Mouse (Mus musculus) MEL (cell line): ENCODE data around the gene Pygo2. TPM values are rescaled to one million over a fixed set of nuclear protein-coding genes. Genes with fewer than 3 reads are reported as not detected.
A peak's percentile ranks its signal among the peaks of the same experiment; 100 is the strongest.

Experiments
- DNase-seq: peaks from one replicate; pipeline ENCODE4 v3.0.0; 2011; ENCODE audit warnings: low read depth, low spot score
- H3K27ac ChIP-seq: 2 replicates; pipeline ENCODE4 v1.5.1; 2012; ENCODE audit warnings: low read depth, mild to moderate bottlenecking, control low read depth, low read length, moderate library complexity; ENCODE audit not compliant: control insufficient read depth
- H3K27me3 ChIP-seq, 2 experiments: fragments of 150-350 bp in 1 of 2; sonication (generic) in 1 of 2; 2 replicates each; pipeline ENCODE4 v1.6.1; 2012; ENCODE audit warnings: low read length in 2 of 2, mild to moderate bottlenecking in 2 of 2, improper control_type of control experiment in 1 of 2, moderate library complexity in 1 of 2; ENCODE audit not compliant: insufficient read depth in 2 of 2, control insufficient read depth in 1 of 2
- H3K36me3 ChIP-seq, 2 experiments: 2 replicates each; pipeline ENCODE4 v1.6.1; 2012 to 2014; ENCODE audit warnings: low read length in 2 of 2, improper control_type of control experiment in 1 of 2, inconsistent platforms in 1 of 2, mild to moderate bottlenecking in 1 of 2; ENCODE audit not compliant: insufficient read depth in 2 of 2, control insufficient read depth in 1 of 2
- H3K4me1 ChIP-seq, 2 experiments: fragments of 150-350 bp in 1 of 2; sonication (generic) in 1 of 2; 2 replicates each; pipeline ENCODE4 v1.6.1; 2012; ENCODE audit warnings: low read length in 2 of 2, improper control_type of control experiment in 1 of 2, mild to moderate bottlenecking in 1 of 2; ENCODE audit not compliant: insufficient read depth in 2 of 2, control insufficient read depth in 1 of 2
- H3K4me3 ChIP-seq, 2 experiments: fragments of 150-350 bp in 1 of 2; sonication (generic) in 1 of 2; 2 replicates each; pipeline ENCODE4 v1.5.1; 2012; ENCODE audit warnings: low read depth in 2 of 2, low read length in 2 of 2, mild to moderate bottlenecking in 2 of 2, moderate library complexity in 2 of 2, control low read depth in 1 of 2, improper control_type of control experiment in 1 of 2; ENCODE audit not compliant: control insufficient read depth in 1 of 2, insufficient read depth in 1 of 2
- H3K79me2 ChIP-seq: 2 replicates; pipeline ENCODE4 v1.6.1; 2012; ENCODE audit warnings: mild to moderate bottlenecking, low read length, moderate library complexity; ENCODE audit not compliant: control insufficient read depth, poor library complexity, insufficient read depth
- H3K9ac ChIP-seq: 2 replicates; pipeline ENCODE4 v1.6.1; 2012; ENCODE audit warnings: low read depth, mild to moderate bottlenecking, control low read depth, low read length, moderate library complexity; ENCODE audit not compliant: control insufficient read depth, poor library complexity, severe bottlenecking
- H3K9me3 ChIP-seq: fragments of 150-350 bp; sonication (generic); replicated peaks from 2 replicates; pipeline ENCODE4 v1.6.1; 2012; ENCODE audit warnings: mild to moderate bottlenecking, low read length, improper control_type of control experiment, moderate library complexity; ENCODE audit not compliant: insufficient read depth
- CHD1 ChIP-seq: IDR thresholded peaks from 2 replicates; pipeline ENCODE4 v1.6.1; 2012; ENCODE audit warnings: low read depth, mild to moderate bottlenecking, inconsistent platforms, low read length, improper control_type of control experiment
- EP300 ChIP-seq, 2 experiments: IDR thresholded peaks; 2 replicates each; pipeline ENCODE4 v1.6.1; 2011; ENCODE audit warnings: improper control_type of control experiment in 2 of 2, low read length in 2 of 2, low read depth in 1 of 2, mild to moderate bottlenecking in 1 of 2
- ETS1 ChIP-seq: IDR thresholded peaks from 2 replicates; pipeline ENCODE4 v1.6.1; 2012; ENCODE audit warnings: low read depth, mild to moderate bottlenecking, inconsistent platforms, low read length, improper control_type of control experiment, moderate library complexity
- MAX ChIP-seq: IDR thresholded peaks from 2 replicates; pipeline ENCODE4 v1.6.1; 2011; ENCODE audit warnings: low read length, improper control_type of control experiment
- MXI1 ChIP-seq: IDR thresholded peaks from 2 replicates; pipeline ENCODE4 v1.6.1; 2011; ENCODE audit warnings: mild to moderate bottlenecking, low read depth, low read length, improper control_type of control experiment
- MYB ChIP-seq: IDR thresholded peaks from 2 replicates; pipeline ENCODE4 v1.6.1; 2011; ENCODE audit warnings: mild to moderate bottlenecking, low read depth, low read length, improper control_type of control experiment
- NELFE ChIP-seq: IDR thresholded peaks from 2 replicates; pipeline ENCODE4 v1.6.1; 2011; ENCODE audit warnings: low read depth, low read length, improper control_type of control experiment
- NRF1 ChIP-seq: IDR thresholded peaks from 2 replicates; pipeline ENCODE4 v1.6.1; 2014; ENCODE audit warnings: low read depth, mild to moderate bottlenecking, inconsistent platforms, low read length, improper control_type of control experiment, moderate library complexity; ENCODE audit not compliant: poor library complexity, insufficient read depth, severe bottlenecking
- POLR2A ChIP-seq, 2 experiments: IDR thresholded peaks; 2 replicates each; pipeline ENCODE4 v1.6.1; 2011 to 2012; ENCODE audit warnings: low read length in 2 of 2, mild to moderate bottlenecking in 2 of 2, control low read depth in 1 of 2, improper control_type of control experiment in 1 of 2, low read depth in 1 of 2, moderate library complexity in 1 of 2; ENCODE audit not compliant: control insufficient read depth in 1 of 2, insufficient read depth in 1 of 2, poor library complexity in 1 of 2
- POLR2AphosphoS2 ChIP-seq: IDR thresholded peaks from 2 replicates; pipeline ENCODE4 v1.6.1; 2011; ENCODE audit warnings: low read length, improper control_type of control experiment
- POLR2AphosphoS5 ChIP-seq: IDR thresholded peaks from 2 replicates; pipeline ENCODE4 v1.6.1; 2012; ENCODE audit warnings: low read depth, borderline replicate concordance, mild to moderate bottlenecking, inconsistent platforms, low read length, moderate library complexity, mixed read lengths
- SIN3A ChIP-seq: IDR thresholded peaks from 2 replicates; pipeline ENCODE4 v1.6.1; 2012; ENCODE audit warnings: low read length, improper control_type of control experiment, inconsistent platforms
- SMC3 ChIP-seq: IDR thresholded peaks from 2 replicates; pipeline ENCODE4 v1.6.1; 2011; ENCODE audit warnings: low read depth, low read length, improper control_type of control experiment
- TAL1 ChIP-seq: IDR thresholded peaks from 2 replicates; pipeline ENCODE4 v1.6.1; 2012; ENCODE audit warnings: mild to moderate bottlenecking, inconsistent platforms, low read length, moderate library complexity, mixed read lengths
- TBP ChIP-seq: IDR thresholded peaks from 2 replicates; pipeline ENCODE4 v1.8.0; 2011; ENCODE audit warnings: low read depth, low read length, improper control_type of control experiment
- TCF12 ChIP-seq: IDR thresholded peaks from 2 replicates; pipeline ENCODE4 v1.6.1; 2014; ENCODE audit warnings: low read depth, mild to moderate bottlenecking, inconsistent platforms, low read length, improper control_type of control experiment, moderate library complexity
- USF1 ChIP-seq: IDR thresholded peaks from 2 replicates; pipeline ENCODE4 v1.6.1; 2014; ENCODE audit warnings: low read depth, mild to moderate bottlenecking, inconsistent platforms, low read length, improper control_type of control experiment, moderate library complexity
- USF2 ChIP-seq, 2 experiments: IDR thresholded peaks; 2 replicates each; pipeline ENCODE4 v1.6.1; 2011 to 2012; ENCODE audit warnings: improper control_type of control experiment in 2 of 2, low read length in 2 of 2, borderline replicate concordance in 1 of 2, inconsistent platforms in 1 of 2, low read depth in 1 of 2, mild to moderate bottlenecking in 1 of 2; ENCODE audit not compliant: insufficient read depth in 1 of 2
- ZMIZ1 ChIP-seq: IDR thresholded peaks from 2 replicates; pipeline ENCODE4 v1.6.1; 2012; ENCODE audit warnings: low read depth, mild to moderate bottlenecking, inconsistent platforms, low read length, improper control_type of control experiment, moderate library complexity
- polyA plus RNA-seq, 2 experiments: library from polyadenylated mRNA; stranded (reverse) in 1 of 2; unstranded in 1 of 2; fragments of >175 nt in 1 of 2; fragments of >200 nt in 1 of 2; gene quantifications; 2 replicates each; pipeline versions ENCODE4 v1.2.1 to v1.2.4; 2012; ENCODE audit warnings: low replicate concordance in 2 of 2, low read depth in 1 of 2; ENCODE audit not compliant: insufficient read length in 2 of 2, insufficient read depth in 1 of 2, missing spikeins in 1 of 2
- total RNA-seq: library from RNA; depleted of rRNA; stranded (reverse); fragments of 300-350 nt; gene quantifications from 2 replicates; pipeline ENCODE4 v1.2.3, GENCODE M21; 2012

The Pygo2 gene
- total and polyA plus RNA-seq, 3 experiments = 50.3 to 61.1 TPM; not detected in 1

DNA sequence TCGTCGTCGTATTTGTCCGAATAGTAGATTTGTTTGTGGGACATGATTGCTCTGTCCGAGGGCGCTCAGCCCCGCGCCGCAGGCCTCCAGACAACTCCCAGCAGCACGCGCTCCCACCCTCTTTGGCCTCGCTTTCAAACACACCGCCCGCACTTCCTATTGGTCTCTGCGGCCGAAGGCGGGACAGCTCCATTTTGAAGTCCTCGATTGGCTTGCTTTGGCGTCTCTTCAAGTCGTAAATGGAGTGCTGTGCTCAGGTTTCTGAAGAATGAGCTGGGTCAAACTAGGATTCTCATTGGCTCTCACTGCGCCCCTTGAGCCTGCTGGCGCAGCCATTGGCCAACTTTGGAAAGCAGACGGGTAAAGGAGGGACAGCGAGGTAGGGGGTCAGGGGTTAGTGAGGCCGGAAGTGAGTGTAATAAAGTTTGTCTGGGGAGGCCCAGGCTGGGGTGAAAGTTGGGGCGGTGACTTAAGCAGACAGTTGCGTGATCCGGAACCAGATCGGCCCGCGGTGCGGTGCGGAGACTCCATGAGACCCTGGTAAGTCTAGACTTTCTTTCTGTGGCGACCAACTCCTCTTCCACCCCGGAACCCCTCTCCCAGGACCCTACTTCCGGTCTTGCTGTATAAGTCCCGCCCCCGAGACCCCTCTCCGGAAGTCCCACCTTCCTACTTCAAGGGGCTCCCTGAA, 11.7 kb upstream of the Pygo2 start, which contains the start of the genes Cks1b and Shc1 (continued):
- TF ChIP-seq POLR2AphosphoS2 = peak; percentile 97
- no peak; the same call in 1 of the 2 replicates for TF ChIP-seq NRF1
- TF ChIP-seq MYB = peak; percentile 62
- peak; percentile 46; the same call in 1 of the 2 replicates for TF ChIP-seq USF1
- TF ChIP-seq TCF12 = peak; percentile 51; the same call in 1 of the 2 replicates
- TF ChIP-seq MAX = peak; percentile 95
- TF ChIP-seq ETS1 = peak; percentile 26

GRCm38 (mm10) chr3:89418861-89419250, 11.2 kb upstream of the Pygo2 start:
- H3K4me1 ChIP-seq = peaks cover 19 to 46% of the 10 kb centered on the region in 2 experiments
- H3K79me2 ChIP-seq = peaks cover 48% of the 10 kb centered on the region
- H3K27ac ChIP-seq = peak overlapping the region; percentile 79
- TF ChIP-seq SIN3A (peak; percentile 81; the same call in 1 of the 2 replicates), ZMIZ1 (no peak), NRF1 (no peak), NELFE (peak; percentile 9; the same call in 1 of the 2 replicates), MXI1 (peak; percentile 51; the same call in 1 of the 2 replicates), POLR2A (IDR thresholded peaks at IDR 0.05; ENCODE audit: control insufficient read depth in 1 of 2, insufficient read depth in 1 of 2, low read depth in 1 of 2, low read length in 2 of 2, poor library complexity in 1 of 2) (peak in 1 of 2 experiments; percentile 9; a peak in 1 of 4 replicates), CHD1 (peak; percentile 74), TBP (peak; percentile 46), POLR2AphosphoS5 (no peak)
- peak overlapping the region; percentile 75 to 82 for H3K4me3 ChIP-seq
- peaks cover 8 to 45% of the 10 kb centered on the region in 2 experiments for H3K36me3 ChIP-seq
- no peaks in the 10 kb centered on the region for H3K27me3 ChIP-seq
- no peak for DNase-seq
- H3K9ac ChIP-seq = peak overlapping the region; percentile 76
- no peaks in the 10 kb centered on the region for H3K9me3 ChIP-seq

DNA sequence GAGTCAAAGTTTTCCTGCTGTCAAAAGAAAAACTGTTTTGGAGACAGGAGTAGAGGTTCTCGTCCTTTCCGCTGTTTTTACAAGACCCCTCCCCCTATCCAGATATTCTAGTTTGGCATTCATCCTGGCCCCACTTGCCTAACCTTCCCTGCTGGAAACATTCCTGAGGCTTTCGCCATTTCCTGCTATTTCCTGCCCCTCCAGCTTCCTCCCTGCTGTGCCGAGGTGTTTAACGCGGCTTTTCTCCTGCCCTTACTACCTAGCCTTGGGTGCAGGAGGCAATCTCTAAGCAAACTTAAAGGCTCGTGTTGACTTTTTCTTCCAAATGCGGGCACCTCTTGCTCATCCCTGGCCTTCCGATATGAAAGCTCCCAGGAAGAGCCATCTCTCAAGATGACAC, 10.4 kb upstream of the Pygo2 start:
- no peaks in the 10 kb centered on the region for H3K27me3 ChIP-seq
- H3K36me3 ChIP-seq = peaks cover 13 to 52% of the 10 kb centered on the region in 2 experiments
- no peak overlapping the region for H3K27ac ChIP-seq
- no peaks in the 10 kb centered on the region for H3K9me3 ChIP-seq
- H3K4me3 ChIP-seq = peak overlapping the region; percentile 75 to 82
- H3K4me1 ChIP-seq = peaks cover 26 to 53% of the 10 kb centered on the region in 2 experiments
- no peak for TF ChIP-seq NRF1
- no peak for TF ChIP-seq MAX
- no peak for TF ChIP-seq TAL1
- TF ChIP-seq SIN3A = no peak
- TF ChIP-seq ZMIZ1 = no peak
- TF ChIP-seq POLR2A (IDR thresholded peaks at IDR 0.05; ENCODE audit: control insufficient read depth in 1 of 2, insufficient read depth in 1 of 2, low read depth in 1 of 2, low read length in 2 of 2, poor library complexity in 1 of 2) = no peak
- no peak for TF ChIP-seq USF2 (IDR thresholded peaks at IDR 0.05; ENCODE audit: borderline replicate concordance in 1 of 2, insufficient read depth in 1 of 2, low read depth in 1 of 2, low read length in 2 of 2)
- TF ChIP-seq TBP = no peak
- no peak for TF ChIP-seq ETS1
- TF ChIP-seq EP300 (IDR thresholded peaks at IDR 0.05; ENCODE audit: low read depth in 1 of 2, low read length in 2 of 2) = no peak
- TF ChIP-seq SMC3 = no peak
- H3K9ac ChIP-seq = peak overlapping the region; percentile 76
- peaks cover 48% of the 10 kb centered on the region for H3K79me2 ChIP-seq
- DNase-seq = no peak
